Mouse (Mus musculus) lung, adult 2 months (tissue): Measurements from ENCODE around the gene Cd2bp2.

ENCODE experiments used
- CTCF ChIP-seq: fragments of 200-500 bp; IDR thresholded peaks from 2 replicates; pipeline ENCODE4 v1.5.1; 2011; ENCODE audit warnings: mild to moderate bottlenecking, low read length, control low read depth; ENCODE audit not compliant: insufficient read depth
- POLR2A ChIP-seq: fragments of 200-500 bp; IDR thresholded peaks from 2 replicates; pipeline ENCODE4 v1.6.1; 2011; ENCODE audit warnings: low read depth, mild to moderate bottlenecking, control low read depth, low read length, borderline replicate concordance; ENCODE audit errors: extremely low read depth

DNA sequence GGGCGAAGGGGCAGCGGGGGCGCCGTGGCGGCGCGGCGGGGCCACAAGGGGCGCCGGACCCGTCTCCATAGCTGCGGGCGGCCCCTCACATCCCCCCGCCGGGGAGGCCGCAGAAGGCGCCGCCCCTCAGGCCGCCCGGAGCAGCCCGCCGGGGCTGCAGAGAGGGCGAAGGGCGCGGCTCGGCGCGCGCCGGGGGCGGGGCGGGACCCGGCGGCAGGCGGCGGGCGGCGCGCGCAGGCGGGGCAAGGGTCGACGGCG is 12.4 kb upstream of the Cd2bp2 start, which contains the start of gene Tbc1d10b:
- no peak for TF ChIP-seq POLR2A
- TF ChIP-seq CTCF: no peak
